Mouse (Mus musculus): ENCODE results near the gene Rmnd5b.

DNA sequence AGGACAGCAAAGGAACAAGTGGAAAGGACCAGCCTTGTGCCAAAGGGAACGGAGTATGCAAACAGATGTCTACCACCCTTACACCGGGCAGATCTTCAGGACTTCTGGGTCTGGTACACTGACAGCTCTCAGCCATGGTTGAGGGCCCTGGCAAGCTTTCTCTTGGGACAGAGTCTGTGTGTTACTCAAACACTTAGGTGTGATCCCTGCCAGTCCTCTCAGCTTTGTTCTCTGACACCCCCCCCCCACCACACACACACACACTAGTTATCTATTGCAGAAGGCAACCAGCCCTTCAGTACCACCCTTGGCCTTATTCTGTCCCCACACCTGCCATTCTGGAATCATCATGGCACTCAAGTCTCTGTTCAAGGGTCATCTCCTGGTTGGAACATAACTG lies 13.9 kb downstream of the Rmnd5b start:
- TF ChIP-seq POLR2A (IDR thresholded peaks at IDR 0.05; ENCODE audit: low read depth, low read length) (no peak), CTCF (IDR thresholded peaks at IDR 0.05; ENCODE audit: borderline replicate concordance, insufficient read depth, low read length) (no peak)

Measured in embryonic fibroblast, embryonic 13.5 days (primary cell).